Mouse (Mus musculus) heart, embryonic 13.5 days (tissue): Measurements from ENCODE around the gene Vps8. TPM values are rescaled to one million over a fixed set of nuclear protein-coding genes. Genes with fewer than 3 reads are reported as not detected.

Experiments
- ATAC-seq: fragments of 200-750 bp; cut with Nextera tagmentation; 2 replicates; pipeline ENCODE4 v1.8.0; 2017; ENCODE audit warnings: moderate TSS enrichment; ENCODE audit not compliant: insufficient number of reproducible peaks, low FRiP score, low TSS enrichment; ENCODE audit errors: extremely low read depth
- H3K27ac ChIP-seq: fragments of 300-500 bp; sonication (generic); replicated peaks from 2 replicates; pipeline ENCODE4 v1.5.1; 2015; ENCODE audit warnings: moderate library complexity, mild to moderate bottlenecking, inconsistent platforms
- H3K27me3 ChIP-seq: fragments of 300-500 bp; sonication (generic); replicated peaks from 2 replicates; pipeline ENCODE4 v1.6.1; 2015; ENCODE audit warnings: mild to moderate bottlenecking, inconsistent platforms
- H3K36me3 ChIP-seq: fragments of 300-500 bp; sonication (generic); 2 replicates; pipeline ENCODE4 v1.6.1; 2015; ENCODE audit warnings: mild to moderate bottlenecking, inconsistent platforms
- H3K4me1 ChIP-seq: fragments of 300-500 bp; sonication (generic); 2 replicates; pipeline ENCODE4 v1.6.1; 2015; ENCODE audit warnings: inconsistent platforms
- H3K4me2 ChIP-seq: fragments of 300-500 bp; sonication (generic); 2 replicates; pipeline ENCODE4 v1.6.1; 2015; ENCODE audit warnings: inconsistent platforms, mild to moderate bottlenecking, moderate library complexity
- H3K4me3 ChIP-seq: fragments of 300-500 bp; sonication (generic); 2 replicates; pipeline ENCODE4 v1.5.1; 2015; ENCODE audit warnings: moderate library complexity, mild to moderate bottlenecking, inconsistent platforms
- H3K9ac ChIP-seq: fragments of 300-500 bp; sonication (generic); 2 replicates; pipeline ENCODE4 v1.6.1; 2015; ENCODE audit warnings: inconsistent platforms, mild to moderate bottlenecking, moderate library complexity
- H3K9me3 ChIP-seq: fragments of 300-500 bp; sonication (generic); 2 replicates; pipeline ENCODE4 v1.6.1; 2016; ENCODE audit warnings: inconsistent platforms
- WGBS: fragments of 180-500 bp; shearing (Covaris S2); methylation state at CpG from one replicate; pipeline ENCODE4 v1.1.7; 2015; ENCODE audit warnings: mixed read lengths; 5-methylcytosine and 5-hydroxymethylcytosine counted together
- polyA plus RNA-seq: library from polyadenylated mRNA; unstranded; fragments of >200 nt; fragmentation: Nextera tagmentation; extraction: Ambion mirVana; gene quantifications from 2 replicates; pipeline ENCODE4 v1.2.1, GENCODE M21; 2015

Vps8 gene
- polyA plus RNA-seq = 18.9 and 21.1 TPM in 2 replicates

DNA sequence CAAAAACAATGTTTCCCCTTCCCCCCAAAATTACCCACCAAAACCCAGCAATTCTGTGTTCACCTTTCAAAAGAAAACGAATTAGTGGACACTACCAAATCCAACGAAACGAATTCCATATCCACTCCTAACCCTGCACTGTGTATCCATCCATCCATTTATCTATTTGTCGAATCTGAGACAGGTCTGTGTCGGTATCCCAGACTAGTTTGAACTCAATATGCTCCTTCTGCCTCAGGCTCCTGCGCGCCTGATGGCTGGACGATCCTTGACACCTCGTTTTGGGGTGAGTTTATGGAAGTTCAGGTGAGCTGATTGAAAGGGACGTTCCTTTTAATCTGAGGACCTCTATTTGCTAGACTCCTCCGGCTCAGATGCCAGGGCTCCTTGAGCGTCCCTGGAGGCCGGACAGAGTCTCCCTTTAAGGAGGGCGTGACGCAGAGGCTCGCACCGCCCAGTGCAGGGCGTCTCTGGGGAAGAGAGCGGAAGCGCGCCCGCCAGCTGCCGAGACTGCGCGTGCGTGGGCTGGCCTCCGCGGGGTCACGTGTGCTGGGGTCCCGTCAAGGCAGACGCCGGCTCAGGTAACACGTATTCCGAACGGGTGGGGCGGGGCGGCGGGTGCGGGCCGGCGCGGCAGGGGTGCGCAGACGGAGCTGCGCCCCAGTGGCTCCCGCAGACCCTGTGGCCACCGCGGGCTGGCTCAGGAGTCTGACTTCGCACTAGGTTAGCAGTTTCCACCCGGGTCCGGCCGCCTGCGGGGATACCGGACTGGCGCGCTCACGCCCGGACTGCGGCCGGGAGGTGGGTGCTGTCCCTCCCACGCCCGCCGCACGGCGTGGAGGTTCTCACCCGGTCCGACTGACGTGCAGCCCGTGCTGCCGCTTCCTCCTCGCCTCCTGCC is at the start of gene Vps8:
Gene Vps8, plus strand, starts transcription at position 474 of the 901 bp plus-strand sequence.
- H3K36me3 ChIP-seq = no peaks in the 10 kb centered on the region
- peak within 1 kb of the TSS; percentile 94 for H3K9ac ChIP-seq
- 1% methylated on average over 71 of the region's 71 CpGs for WGBS
- peaks cover 25% of the 10 kb centered on the region for H3K4me1 ChIP-seq
- peak within 1 kb of the TSS; percentile 87 for H3K27ac ChIP-seq
- no peaks in the 10 kb centered on the region for H3K9me3 ChIP-seq
- peak within 1 kb of the TSS; percentile 78 for H3K4me3 ChIP-seq
- peak; percentile 92 for ATAC-seq
- no peaks in the 10 kb centered on the region for H3K27me3 ChIP-seq
- H3K4me2 ChIP-seq = peak within 1 kb of the TSS; percentile 91

GRCm38 (mm10) chr16:21373316-21373960 is 49.5 kb upstream of the Vps8 start:
- peaks cover 39% of the 10 kb centered on the region for H3K4me1 ChIP-seq
- no peak overlapping the region for H3K27ac ChIP-seq
- H3K9me3 ChIP-seq = no peaks in the 10 kb centered on the region
- WGBS = 66% methylated on average over 7 of the region's 7 CpGs
- H3K4me2 ChIP-seq = no peak overlapping the region
- H3K36me3 ChIP-seq = no peaks in the 10 kb centered on the region
- peaks cover 8% of the 10 kb centered on the region; the same call in 1 of the 2 replicates for H3K27me3 ChIP-seq
- no peak overlapping the region for H3K4me3 ChIP-seq
- ATAC-seq = no peak
- no peak overlapping the region for H3K9ac ChIP-seq

DNA sequence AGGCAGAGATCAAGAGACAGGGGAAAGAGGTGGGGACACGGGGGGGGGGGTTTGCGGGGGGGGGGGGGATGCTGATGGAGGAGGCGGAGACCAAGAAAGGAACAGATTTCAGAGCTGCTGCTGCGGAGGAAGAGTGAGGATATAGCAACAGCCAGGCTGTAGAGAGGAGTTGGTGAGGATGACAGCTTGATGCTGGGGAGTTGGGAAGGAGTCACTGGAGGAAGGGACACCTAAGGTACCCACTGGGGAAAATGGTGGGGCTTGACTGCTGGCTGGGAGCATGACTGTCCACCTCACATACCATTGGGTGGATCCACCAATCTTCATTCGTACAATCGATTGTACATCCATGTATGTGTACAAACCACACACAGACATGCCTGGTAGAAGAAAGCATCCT is 48.9 kb upstream of the Vps8 start:
- ATAC-seq = no peak
- no peak overlapping the region for H3K9ac ChIP-seq

DNA sequence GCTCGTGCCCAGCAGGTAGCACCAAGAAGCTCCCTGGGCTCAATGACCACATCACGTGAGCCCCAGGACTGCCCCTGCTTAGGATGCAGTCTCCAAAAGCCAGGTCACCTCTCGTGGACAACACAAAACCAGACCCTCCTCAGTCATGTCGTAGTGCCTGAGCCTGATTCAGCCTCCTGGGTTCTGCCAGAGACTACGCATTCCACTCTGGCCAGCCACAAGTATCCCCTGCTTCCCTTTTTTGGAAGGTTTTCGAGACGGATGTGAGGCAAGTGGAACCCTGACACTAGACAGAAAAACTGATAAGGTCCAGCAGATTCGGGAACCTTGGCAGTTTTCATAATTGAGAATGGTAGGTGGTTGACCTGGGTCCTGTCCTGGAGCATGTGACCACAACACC is 47.8 kb upstream of the Vps8 start:
- Histone ChIP-seq H3K4me3 (no peak overlapping the region), H3K36me3 (no peaks in the 10 kb centered on the region), H3K27ac (no peak overlapping the region), H3K9ac (no peak overlapping the region), H3K4me2 (no peak overlapping the region), H3K4me1 (peaks cover 26% of the 10 kb centered on the region), H3K27me3 (peaks cover 8% of the 10 kb centered on the region; the same call in 1 of the 2 replicates), H3K9me3 (no peaks in the 10 kb centered on the region)
- 70% methylated on average over 8 of the region's 8 CpGs for WGBS
- no peak for ATAC-seq

More for the DNA sequence above, 48.9 kb upstream of the Vps8 start:
- H3K27ac ChIP-seq = no peak overlapping the region
- no peak overlapping the region for H3K4me3 ChIP-seq
- H3K4me2 ChIP-seq = no peak overlapping the region
- H3K36me3 ChIP-seq = no peaks in the 10 kb centered on the region
- H3K4me1 ChIP-seq = peaks cover 37% of the 10 kb centered on the region
- H3K9me3 ChIP-seq = no peaks in the 10 kb centered on the region
- 78% methylated on average over 4 of the region's 6 CpGs for WGBS
- H3K27me3 ChIP-seq = peaks cover 8% of the 10 kb centered on the region; the same call in 1 of the 2 replicates

DNA sequence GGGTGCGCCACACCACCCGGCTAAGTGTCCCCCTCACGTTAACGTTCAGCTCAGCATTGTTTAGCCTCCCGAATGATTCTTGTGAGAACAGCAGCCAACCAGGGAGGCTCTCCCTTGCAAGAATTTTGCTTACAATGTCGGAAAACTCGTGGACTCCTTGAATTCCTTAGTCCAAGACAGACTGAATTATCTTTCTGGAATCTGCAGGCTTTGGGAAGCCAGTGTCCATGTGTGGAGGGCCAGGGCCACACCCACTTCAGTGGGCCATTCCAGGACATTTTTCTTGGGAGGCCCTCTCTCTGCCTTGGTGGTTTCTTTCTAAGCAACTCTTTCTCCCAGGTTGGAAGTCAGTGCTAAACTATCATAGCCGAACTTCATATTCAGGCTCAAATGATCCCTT is 46.6 kb upstream of the Vps8 start:
- no peak overlapping the region for H3K4me3 ChIP-seq
- H3K27me3 ChIP-seq = peaks cover 8% of the 10 kb centered on the region; the same call in 1 of the 2 replicates
- peaks cover 20% of the 10 kb centered on the region for H3K4me1 ChIP-seq
- H3K27ac ChIP-seq = no peak overlapping the region
- H3K4me2 ChIP-seq = no peak overlapping the region
- H3K36me3 ChIP-seq = no peaks in the 10 kb centered on the region
- no peaks in the 10 kb centered on the region for H3K9me3 ChIP-seq
- no peak overlapping the region for H3K9ac ChIP-seq
- no peak for ATAC-seq
- 72% methylated on average over 8 of the region's 8 CpGs for WGBS

- peak overlapping the region; percentile 77 for H3K27ac ChIP-seq
- WGBS = 56% methylated on average over 7 of the region's 7 CpGs
- no peak for ATAC-seq
Observed at GRCm38 (mm10) chr16:21376949-21377604, 45.8 kb upstream of the Vps8 start.

GRCm38 (mm10) chr16:21377605-21377968 is 45.3 kb upstream of the Vps8 start:
- H3K27me3 ChIP-seq = peaks cover 8% of the 10 kb centered on the region; the same call in 1 of the 2 replicates
- H3K27ac ChIP-seq = peak overlapping the region; percentile 77
- H3K9ac ChIP-seq = no peak overlapping the region
- H3K4me3 ChIP-seq = no peak overlapping the region
- H3K4me2 ChIP-seq = no peak overlapping the region; the same call in 1 of the 2 replicates
- H3K9me3 ChIP-seq = no peaks in the 10 kb centered on the region
- H3K4me1 ChIP-seq = peaks cover 31% of the 10 kb centered on the region
- no peak for ATAC-seq
- WGBS = 50% methylated on average over 4 of the region's 4 CpGs
- no peaks in the 10 kb centered on the region for H3K36me3 ChIP-seq

More at GRCm38 (mm10) chr16:21376949-21377604, 45.8 kb upstream of the Vps8 start:
- H3K4me2 ChIP-seq = no peak overlapping the region; the same call in 1 of the 2 replicates
- no peaks in the 10 kb centered on the region for H3K36me3 ChIP-seq
- H3K9me3 ChIP-seq = no peaks in the 10 kb centered on the region
- peaks cover 8% of the 10 kb centered on the region; the same call in 1 of the 2 replicates for H3K27me3 ChIP-seq
- H3K4me3 ChIP-seq = no peak overlapping the region
- H3K4me1 ChIP-seq = peaks cover 26% of the 10 kb centered on the region
- H3K9ac ChIP-seq = peak overlapping the region; percentile 19; the same call in 1 of the 2 replicates

DNA sequence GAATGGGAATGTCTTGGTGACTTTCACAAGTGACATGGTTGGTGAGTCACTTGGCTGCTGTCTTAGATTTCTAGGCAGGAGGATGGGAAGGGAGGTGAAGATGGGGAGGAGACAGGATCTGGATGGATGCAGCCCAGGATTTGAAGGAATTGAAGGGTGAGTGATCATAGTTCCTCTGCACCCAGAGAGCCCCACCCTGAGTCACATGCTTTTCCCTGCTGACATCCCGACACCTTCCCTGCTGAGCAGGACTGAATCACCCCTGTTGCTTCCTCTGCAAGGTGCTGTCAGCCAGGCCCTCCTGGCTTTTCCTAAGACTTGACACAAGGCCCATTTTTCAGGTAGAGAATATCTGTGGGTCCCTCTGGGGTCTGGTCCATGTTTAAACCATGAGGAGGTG is 41.4 kb upstream of the Vps8 start:
- Histone ChIP-seq H3K36me3 (no peaks in the 10 kb centered on the region), H3K9ac (no peak overlapping the region), H3K27me3 (0 out of 2 replicates have a peak, but pooled peaks cover 6% of the 10 kb centered on the region), H3K4me2 (no peak overlapping the region), H3K9me3 (no peaks in the 10 kb centered on the region), H3K4me3 (no peak overlapping the region), H3K4me1 (peaks cover 42% of the 10 kb centered on the region), H3K27ac (no peak overlapping the region)
- WGBS = 79% methylated on average over 1 of the region's 1 CpGs
- no peak for ATAC-seq

DNA sequence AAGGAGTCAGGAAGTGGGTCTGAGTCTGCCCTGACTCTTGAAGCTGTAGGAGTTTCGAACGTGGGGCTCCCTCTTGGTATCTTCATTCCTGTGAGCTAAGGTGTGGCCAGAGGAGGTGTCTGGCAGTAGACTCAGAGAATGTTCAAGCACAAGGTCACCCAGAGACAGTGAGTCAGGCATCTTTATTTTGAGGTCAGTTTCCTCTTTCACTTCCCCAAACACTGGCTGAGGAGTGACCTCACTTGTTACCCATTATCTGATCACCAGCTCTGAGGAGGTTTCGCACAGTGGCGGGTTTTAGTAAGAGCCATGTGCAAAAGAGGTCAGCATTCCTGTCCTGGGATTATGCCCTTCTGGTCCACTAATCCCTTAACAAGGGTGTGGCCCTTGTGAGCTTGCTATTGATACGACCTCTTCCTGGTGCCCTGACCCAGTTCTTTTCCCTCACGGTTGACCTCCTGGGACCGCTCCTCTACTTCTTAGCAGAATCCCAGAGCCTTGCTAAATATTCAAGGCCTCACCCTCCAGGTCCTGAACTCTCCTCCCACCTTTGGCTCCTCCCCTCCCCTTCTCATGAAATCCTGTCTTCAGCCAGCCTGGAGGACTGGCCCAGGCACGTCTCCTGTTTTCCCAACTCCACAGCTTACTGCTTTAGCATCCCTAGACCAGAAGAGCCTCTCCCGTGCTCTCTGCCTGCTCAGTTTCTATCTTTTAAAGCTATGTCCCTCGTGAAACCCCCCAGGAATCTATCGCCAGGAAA is 40.6 kb upstream of the Vps8 start:
- 37% methylated on average over 11 of the region's 11 CpGs for WGBS
- Histone ChIP-seq H3K4me1 (peaks cover 34% of the 10 kb centered on the region), H3K36me3 (no peaks in the 10 kb centered on the region), H3K27ac (no peak overlapping the region), H3K4me3 (no peak overlapping the region), H3K9ac (no peak overlapping the region; the same call in 1 of the 2 replicates), H3K27me3 (0 out of 2 replicates have a peak, but pooled peaks cover 6% of the 10 kb centered on the region), H3K4me2 (no peak overlapping the region), H3K9me3 (no peaks in the 10 kb centered on the region)
- ATAC-seq = no peak

DNA sequence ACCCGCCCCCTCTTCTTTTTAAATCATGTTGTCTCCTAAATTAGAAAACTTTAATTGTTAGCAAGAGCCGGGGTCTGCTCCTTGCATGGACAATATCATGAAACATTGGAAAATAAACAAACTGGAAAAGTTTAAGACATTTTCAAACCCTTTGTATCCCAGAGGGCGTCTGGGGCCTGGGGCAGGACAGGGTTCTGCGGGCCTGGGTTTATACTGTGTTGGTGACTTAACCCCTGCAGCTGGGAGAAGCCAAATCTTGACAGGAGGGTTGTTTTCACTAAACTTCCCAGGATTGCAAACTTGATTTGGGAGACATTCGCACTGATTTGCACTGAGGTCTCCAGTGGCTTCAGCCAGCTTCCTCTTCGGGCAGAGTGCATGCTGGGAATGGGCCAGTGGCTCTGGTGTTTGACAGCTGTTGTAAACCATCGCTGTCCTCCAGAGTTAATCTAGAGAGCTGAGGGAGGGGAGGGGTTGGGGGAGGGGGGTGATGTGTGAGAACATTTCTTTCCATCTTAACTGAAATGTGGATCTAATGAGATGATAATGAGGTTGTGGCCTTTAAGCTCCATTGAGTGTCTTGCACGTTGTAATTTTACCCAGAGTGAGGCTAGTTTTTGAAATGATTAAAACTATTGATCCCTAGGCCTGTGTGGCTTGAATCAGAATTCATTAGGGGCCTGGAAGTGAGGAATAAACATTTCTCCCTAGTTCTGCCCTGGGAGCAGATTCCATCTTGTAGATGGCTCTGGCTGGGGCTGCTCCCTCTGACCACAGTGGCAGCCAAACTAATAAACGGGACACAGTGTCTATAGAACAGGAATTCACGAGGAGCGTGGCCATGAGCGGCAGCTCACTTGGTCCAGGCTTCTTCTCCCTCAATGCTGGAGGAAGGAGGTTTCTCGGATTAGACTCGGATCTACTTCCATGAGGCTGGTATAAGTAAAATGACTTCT is 36.7 kb upstream of the Vps8 start:
- Histone ChIP-seq H3K27ac (no peak overlapping the region), H3K9ac (no peak overlapping the region), H3K4me2 (no peak overlapping the region), H3K4me1 (peaks cover 37% of the 10 kb centered on the region), H3K27me3 (no peaks in the 10 kb centered on the region), H3K9me3 (no peaks in the 10 kb centered on the region), H3K4me3 (no peak overlapping the region), H3K36me3 (no peaks in the 10 kb centered on the region)
- WGBS = 60% methylated on average over 14 of the region's 14 CpGs
- ATAC-seq = no peak
